Mouse (Mus musculus) frontal cortex, adult (tissue): Measurements from ENCODE around the gene Scn9a.

Experiments used
- ATAC-seq: cut with Nextera tagmentation; 2 replicates; pipeline ENCODE4 v1.9.2; 2017; ENCODE audit warnings: mild to moderate bottlenecking, moderate library complexity, mixed read lengths; ENCODE audit not compliant: low TSS enrichment

Scn9a gene

DNA sequence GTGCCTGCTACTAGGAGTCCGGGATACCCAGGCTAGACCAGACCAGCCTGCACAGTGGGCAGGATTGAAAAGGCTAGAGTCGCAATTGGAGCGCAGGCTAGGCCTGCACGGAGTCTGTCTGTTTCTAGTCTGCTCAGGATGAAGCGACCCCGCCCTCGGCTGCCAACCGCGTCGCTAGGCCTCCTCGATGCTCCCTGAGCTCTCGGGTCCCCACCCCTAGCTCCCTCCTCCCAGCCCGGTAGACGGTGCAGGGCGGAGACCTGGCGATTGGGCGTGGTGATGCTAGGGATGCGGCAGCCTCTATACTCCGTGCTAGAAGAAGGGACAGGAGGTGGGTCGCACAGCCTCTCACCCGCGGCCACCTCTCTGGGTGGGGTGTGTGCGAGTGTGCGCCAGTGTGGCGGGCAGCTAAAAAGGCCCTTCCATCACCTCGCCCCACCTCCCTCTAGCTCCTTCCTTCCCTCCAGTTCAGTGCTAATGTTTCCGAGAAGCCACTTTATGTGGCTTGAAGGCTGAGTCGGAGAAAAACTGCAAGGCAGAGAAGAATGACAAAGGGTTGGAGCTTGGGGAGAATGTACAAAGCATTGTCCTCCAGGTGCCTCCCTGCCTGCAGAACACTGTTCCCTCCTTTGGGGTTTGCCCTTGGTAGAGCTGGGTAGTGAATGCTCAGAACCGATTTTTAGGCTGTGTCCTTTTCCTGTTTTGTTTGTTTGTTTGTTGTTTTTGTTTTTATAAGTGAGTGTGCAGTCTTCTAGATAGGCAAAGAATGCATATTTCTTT is at the start of gene Scn9a:
Gene Scn9a (minus strand): TSS at position 383 of the 780 bp plus-strand sequence.
- ATAC-seq: peak; percentile 93

DNA sequence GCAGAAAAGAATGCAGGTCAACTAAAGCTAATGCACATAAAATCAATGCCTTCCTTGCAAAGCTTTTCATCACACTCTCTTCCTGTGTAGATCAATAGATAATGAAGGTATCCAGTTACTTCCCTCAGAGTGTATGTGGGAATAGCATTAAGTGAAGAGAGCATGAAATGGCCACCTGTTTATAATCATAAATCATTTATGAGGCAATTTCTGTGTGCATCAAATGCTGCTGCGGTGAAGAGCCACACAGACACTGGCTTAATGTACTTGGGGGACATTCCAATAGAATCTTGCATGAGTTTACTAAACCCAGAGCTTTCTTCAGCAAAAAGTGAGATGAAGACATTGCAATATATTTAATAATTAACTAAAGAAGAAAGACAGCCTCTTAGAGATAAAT is 27.2 kb upstream of the Scn9a start:
- ATAC-seq: no peak

DNA sequence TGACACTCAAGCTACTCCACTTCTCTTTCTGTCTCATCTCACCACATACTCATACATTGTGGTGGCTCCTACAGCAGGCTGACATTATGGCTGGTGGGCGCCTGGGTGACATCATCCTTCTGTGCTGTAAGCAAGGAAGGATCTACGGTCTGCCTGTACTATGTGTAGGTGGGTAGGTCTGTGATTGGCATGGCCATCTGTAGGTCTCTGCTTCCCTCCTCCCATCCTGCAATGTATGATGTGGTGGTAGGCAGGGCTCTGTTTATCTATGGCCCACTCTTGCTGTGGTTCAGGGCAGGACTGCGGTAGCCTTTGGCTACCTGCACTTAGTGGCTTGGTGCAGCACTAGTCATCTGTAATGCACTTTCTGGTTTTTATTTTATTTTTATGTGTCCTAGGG is 21.7 kb upstream of the Scn9a start:
- no peak for ATAC-seq

DNA sequence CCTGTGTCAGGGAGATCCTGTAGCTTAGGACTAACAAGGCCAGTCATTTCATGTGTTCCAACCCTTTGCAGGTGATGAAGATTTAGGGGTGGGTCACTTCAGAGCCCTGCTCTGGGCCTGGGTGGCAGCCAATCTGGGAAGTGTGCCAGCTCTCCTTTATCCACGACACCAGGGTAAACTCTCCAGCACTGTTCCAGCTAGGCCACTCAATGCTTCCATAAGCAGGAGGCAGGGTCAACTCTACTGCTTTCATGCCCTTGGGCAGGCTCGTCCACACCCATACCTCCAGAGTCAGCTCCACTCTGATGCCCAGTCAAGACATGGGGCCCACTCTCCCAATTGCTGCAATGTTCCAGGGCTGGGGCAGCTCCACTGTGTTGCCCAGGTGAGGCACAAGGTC is 20.7 kb upstream of the Scn9a start:
- ATAC-seq: no peak

DNA sequence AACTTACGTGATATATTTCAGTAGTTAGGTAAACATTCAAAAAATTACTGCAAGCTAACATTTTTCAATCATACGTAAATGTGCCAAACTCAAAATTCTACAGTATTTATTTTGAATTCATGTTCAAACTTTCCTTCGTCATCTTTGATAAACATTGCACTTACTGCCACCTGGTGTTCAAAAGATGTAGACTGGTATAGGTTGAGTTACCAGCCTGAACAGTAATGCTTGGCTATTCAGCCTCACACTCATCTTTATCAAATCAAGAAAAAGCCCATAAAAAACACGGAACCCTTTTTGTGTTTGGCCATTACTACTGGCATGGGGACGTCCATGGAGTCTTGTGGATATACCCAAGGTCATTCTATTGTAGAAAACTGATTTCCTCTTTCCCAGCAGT is 9.6 kb upstream of the Scn9a start:
- peak; percentile 72 for ATAC-seq

DNA sequence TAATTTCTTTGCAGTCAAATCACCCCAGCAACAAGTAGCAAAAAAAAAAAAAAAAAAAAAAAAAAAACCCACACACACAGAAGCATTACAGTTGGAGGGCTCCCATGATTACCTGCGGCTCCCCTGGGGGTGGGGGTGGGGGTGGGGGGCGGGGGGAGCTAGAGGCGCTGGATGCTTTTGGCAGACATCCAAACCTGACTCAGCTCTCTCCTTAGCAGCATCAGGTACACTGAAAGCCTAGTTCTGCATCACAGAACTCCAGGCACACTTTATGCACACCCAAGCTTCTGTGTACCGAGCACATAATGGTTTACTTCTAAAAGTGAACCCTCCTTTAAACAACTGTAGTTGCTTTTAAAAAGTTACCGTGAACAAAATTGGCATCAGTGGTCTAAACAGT is 2.0 kb downstream of the Scn9a start:
- no peak for ATAC-seq

DNA sequence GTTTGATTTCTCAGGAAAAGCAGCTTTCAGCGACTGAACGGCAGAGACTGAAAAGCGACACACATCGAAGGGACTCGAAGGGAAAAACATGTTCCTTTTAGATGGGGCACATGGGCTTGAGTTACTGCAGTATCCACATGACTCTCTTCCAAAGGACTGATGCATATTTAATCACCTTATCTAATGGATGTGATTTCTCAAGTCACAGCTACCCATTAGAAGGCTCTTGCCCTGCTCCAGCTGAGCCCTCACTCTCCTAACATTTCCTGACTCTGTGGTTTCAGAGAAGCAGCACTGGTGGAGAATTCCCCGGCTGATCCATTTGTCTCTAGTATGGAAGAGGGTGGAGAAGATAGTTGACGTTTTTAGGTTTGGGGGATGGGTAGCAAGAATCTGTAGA is 23.7 kb downstream of the Scn9a start:
- ATAC-seq: no peak

DNA sequence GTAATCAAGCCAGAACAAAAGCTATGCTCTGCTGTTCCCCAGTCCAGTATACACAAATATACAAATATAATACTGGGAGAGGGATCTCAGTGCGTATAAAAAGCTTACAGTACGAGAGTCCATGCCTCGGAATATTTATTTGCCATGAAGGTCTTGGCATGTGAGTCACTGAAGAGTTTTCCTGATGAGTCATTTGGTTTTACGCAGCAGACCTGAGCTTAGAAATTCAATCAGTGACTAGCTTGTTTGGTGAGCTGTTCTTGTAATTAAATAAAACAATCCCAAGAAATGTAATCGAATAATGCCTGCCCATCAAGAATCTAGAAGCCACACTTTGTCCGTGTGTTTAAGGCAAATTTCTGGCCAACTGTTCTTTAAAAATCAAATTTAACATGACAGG is 37.4 kb downstream of the Scn9a start:
- ATAC-seq: no peak

DNA sequence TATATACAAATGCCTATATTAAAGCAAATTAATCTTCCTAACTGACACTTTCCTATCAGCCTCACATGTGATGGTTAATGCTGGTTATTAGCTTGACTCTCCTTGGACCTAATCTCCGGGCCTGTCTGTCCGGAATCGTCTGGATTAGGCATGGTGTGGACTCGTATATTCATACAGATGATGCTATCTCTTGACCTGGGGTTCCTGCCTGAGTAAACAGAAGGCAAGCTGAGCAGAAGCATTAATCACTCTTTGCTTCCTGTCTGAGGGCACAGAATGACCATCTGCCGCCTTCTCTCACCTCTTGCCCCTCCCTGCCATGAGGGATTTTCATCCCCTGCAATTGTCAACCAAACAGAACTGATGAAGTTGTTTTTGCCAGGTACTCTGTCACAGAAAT is 38.6 kb downstream of the Scn9a start:
- no peak for ATAC-seq

DNA sequence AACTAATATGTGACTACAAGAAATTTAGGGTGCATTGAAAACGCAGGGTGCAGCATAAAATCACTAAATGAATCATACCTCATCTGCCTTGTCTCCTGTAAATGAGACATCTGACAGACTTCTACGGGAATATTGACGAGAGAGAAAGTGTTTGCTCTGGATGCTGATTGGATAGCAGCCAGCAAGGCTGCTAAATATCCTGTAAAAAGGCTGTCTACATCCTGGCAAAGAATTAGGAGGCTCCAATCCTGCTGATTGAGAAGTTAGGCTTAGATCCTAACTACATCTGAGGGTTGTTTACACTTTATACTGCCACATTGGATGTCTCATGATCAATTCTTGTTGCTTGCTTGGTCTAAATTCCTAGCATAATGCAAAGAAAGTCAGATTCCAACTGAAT is 44.6 kb downstream of the Scn9a start:
- no peak for ATAC-seq

DNA sequence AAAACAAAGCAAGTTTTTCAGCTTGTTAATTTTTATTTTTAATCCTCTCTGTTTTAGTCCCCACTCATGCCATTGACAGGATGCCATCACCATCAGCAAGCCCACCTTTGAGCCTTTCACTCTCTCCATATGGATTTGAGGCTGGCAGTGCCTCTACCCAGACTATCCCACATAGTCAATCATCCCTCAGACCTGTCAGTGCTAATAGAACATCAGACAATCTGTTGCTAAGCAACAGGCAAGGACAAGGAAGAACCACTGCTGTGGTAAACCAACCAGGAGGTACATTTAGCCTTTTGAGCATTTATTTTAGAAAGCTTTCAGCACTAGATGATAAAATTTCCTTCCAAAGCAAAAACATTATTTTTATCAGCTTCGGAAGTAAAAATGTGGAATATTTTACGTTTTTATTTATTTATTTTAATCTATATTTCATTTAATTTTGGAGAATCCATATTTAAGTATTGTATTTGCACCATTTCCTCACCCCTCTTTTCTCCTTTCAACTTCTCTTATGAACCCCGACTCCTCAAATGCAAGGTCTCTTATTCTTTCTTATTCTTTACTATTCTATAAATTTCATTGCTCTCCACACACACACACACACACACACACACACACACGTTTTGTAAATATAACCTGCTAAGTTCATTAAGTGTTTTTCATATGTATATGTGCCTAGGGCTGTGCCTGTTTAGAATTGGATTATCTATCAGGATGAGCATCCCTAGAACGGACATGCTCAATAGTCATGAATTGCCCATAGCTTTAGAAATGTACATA is 54.5 kb downstream of the Scn9a start:
- no peak for ATAC-seq

DNA sequence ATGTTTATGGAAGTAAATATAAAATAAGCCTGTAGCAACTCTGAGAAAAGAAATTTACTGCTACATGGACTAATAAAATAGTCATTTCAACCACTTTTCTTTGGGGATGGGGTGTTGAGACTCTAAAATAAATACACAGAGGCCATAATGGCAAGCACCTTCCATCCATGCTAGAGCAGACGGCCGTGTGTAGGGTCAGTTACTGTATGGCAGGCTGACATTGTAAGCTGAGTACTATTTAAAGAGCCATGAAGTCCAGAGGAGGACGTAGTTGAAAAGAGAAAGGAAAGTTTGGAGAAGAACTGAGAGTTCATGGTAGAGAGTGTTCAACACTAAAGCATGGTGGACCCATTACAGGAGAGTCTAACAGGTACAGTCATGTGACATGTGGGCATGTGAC is 86.5 kb downstream of the Scn9a start:
- no peak for ATAC-seq

DNA sequence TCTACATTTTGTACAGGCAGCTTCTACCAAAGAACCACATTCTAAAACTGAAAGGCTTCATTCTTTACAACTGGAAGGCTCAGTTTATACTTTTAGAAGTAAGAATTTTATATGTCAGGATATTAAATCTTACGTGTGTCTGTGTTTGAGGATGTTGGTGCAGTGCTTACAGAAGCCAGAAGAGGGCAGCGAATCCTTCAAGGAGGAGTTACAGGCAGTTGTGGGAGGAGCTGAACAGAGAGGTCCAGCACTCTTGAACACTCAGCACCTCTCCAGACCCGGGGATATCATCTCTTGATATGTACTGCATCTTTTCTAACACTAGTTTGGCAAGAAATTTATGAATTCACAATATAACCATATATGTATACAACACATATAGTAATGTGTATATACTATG is 114.8 kb downstream of the Scn9a start:
- no peak for ATAC-seq

DNA sequence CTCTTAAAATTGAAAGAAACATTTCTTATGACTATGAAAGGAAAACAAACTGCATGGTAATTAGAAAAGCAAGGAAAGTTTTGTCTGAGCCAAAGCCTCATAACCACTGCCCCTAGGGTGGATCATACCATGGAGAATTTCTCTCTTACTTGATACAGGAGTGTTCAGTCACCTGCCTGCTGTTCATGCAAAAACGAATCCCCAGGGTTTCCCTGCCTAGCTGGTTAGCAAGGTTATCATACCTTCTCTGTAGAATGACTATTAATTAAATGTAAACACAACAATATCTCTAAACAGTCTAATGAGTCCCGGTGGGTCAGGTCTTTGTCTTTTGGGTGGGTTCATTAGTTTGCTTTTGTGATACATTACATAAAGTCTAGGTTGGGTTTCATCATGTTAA is 123.3 kb downstream of the Scn9a start:
- ATAC-seq: no peak

DNA sequence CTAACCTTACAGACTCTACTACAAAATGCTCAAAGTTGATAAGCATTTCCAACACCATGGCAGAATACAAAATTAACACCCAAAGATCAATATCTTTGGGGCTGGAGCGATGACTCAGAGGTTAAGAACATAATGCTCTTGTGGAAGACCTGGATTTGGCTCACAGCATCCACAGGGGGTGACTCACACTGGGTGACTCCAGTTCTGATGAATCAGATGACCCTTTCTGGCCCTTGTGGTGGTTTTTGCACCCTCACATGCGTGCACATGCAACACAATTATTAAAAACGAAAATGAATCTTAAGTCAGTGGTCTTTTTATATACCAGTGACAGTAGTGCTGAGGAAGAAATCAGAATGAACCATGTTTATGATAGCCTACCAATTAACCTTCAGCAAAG is 126.7 kb downstream of the Scn9a start:
- no peak for ATAC-seq

DNA sequence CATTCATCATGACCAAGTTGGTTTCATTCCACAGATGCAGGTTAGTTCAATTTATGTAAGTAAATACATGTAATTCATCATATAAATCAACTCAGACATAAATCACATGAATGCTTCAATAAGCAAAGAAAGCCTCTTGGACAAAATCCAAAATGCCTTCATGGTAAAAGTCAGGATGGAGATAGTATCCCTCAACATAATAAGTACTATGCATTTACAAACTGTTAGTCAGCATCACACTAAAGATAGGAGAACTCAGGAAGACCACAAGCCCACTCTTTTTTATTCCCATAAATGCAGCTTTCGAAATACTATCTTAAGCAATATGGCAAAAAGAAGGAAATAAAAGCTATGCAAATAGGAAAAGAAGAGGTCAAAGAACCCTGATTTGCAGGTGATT is 127.1 kb downstream of the Scn9a start:
- ATAC-seq: no peak

DNA sequence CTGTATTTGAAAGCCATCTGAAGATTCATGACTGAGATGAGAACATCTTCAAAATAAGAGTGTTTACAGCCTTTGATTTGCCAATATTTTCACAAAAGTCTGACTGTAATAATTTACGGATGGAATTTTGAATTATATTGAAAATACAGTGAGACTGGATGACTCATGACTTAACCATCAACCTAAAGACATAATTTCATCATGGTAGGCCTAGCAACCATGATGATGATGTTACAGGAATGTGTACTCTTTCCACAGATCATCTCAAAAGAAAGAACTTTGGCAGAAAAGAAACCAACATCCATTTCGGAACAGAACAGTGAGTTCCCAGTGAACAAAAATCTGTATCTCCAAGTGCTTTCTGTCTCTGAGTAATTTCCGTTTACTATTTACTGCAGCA is 132.6 kb downstream of the Scn9a start:
- ATAC-seq: no peak

DNA sequence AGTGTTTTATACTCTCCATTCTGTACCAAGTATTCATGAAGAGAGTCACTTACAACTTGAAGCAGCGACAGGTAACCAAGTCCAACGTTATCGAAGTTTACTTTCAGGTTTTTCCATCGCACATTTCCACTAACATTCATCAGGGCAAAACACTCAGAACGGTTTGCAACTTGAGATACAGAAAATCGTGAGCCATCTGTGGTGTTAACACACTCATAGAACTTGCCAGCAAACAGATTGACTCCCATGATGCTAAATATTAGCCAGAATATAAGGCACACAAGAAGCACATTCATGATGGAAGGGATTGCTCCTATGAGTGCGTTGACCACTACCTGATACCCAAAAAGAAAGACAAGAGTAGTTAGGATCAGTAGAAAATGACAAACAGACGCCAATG is 140.2 kb downstream of the Scn9a start:
- ATAC-seq: no peak

DNA sequence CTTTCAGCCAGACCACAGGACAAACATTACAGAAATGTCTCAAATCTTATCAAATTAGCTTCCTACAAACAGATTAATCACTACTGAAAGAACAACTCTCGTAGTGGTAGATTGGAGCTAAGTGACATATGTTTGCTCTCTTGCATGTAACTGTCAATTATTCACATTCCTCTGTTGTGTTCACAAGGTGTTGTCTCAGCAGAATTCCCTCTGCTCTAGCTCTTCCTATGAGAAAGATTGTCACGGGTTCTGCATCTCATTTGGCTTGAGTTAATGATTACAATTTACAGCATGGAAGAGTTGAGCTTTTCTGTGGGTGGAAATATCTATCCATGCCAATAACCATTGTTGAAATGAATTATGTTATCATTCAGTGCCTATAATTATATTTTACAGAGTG is 156.4 kb downstream of the Scn9a start:
- no peak for ATAC-seq

DNA sequence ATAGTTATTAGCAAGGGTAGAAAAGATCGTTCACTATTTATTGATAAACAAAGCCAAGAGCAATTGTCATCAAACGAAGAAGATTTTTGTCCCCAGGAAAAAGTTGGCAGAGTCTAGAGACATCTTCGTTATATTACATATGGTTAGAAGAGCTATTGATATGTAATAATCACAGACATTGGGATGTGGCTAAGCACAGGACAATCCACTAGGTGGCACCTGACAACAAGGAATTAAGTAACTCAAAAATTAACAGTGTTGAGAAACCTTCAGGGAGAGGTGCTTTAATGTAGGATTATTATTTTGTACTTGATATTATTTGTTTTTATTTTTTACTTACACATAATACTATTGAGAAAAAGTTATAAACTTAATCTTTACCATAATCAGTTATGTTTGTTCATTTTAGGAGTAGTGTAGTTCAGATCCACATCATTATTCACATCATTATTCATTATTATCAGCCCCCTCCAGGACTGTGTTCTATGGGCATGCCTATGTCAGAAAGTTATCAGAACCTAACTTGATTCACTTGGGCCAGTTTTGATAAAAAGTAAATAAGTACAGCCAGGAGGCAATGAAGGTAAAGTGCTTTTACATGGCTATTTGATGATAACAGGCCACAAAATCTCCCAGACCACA is 161.5 kb downstream of the Scn9a start:
- peak; percentile 62; the same call in 1 of the 2 replicates for ATAC-seq

DNA sequence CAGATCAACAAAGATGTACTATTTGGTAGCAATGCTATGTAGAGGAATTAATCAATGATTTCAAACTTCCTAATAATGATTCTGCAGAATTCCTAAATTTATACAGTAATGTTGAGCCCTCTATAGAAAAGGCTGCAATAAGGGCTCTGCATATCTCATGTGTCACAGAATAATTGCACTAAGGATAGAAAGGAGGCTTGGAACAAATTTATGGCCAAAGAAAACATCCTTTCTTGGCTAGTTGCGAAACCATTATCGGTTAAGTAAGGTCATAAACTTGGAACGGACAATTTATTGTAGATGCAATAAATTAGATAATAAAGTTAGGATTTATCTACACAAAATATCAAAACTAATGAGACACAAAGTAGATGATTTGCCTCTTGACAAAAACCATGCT is 169.3 kb downstream of the Scn9a start:
- no peak for ATAC-seq

DNA sequence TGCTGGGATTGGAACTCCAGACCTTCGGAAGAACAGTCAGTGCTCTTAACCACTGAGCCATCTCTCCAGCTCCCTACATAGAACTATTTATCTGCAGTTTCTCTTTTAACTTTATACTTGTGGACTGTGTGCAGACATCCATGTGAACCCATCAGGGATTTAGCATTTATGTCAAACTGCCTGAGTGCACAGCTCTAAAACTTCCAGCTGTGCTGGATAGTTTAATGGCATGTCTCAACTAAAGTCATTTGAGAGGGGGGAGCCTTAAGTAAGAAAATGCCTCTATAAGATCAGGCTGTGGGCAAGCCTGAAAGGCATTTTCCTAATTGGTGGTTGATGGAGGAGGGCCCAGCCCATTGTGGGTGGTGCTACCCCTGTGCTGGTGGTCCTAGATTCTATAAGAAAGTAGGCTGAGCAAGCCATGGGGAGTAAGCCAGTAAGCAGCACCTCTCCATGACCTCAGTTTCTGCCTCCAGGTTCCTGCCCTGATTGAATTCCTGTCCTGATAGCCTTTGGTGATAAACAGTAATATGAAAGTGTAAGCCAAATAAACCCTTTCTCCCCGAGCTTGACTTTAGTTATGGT is 169.8 kb downstream of the Scn9a start:
- ATAC-seq: no peak

DNA sequence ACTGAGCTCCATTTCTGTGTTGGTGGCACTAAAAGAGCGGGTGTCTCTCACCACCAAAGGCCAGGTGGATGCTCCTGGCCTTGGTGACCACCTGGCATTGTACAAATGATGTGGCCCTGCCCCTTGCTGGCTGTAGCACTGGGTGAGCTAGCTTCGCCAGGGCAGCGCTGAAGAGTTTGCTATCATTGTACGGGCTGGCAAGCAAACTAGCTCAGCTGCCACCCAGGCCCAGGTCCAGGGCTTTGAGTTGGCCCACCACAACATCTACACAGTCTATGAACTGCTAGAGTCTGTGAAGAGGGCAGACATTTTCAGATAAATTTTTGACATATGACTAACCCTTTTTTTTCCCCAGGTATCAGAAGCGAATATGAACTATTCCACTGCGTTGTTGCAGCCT is 170.8 kb downstream of the Scn9a start:
- no peak for ATAC-seq
